Mouse (Mus musculus) MEL (cell line): Measurements from ENCODE around the gene Lzts2. TPM values are rescaled to one million over a fixed set of nuclear protein-coding genes. Genes with fewer than 3 reads are reported as not detected.

Source experiments
- DNase-seq: peaks from one replicate; pipeline ENCODE4 v3.0.0; 2011; ENCODE audit warnings: low read depth, low spot score
- H3K27ac ChIP-seq: 2 replicates; pipeline ENCODE4 v1.5.1; 2012; ENCODE audit warnings: low read depth, mild to moderate bottlenecking, control low read depth, low read length, moderate library complexity; ENCODE audit not compliant: control insufficient read depth
- H3K27me3 ChIP-seq, 2 experiments: fragments of 150-350 bp in 1 of 2; sonication (generic) in 1 of 2; 2 replicates each; pipeline ENCODE4 v1.6.1; 2012; ENCODE audit warnings: low read length in 2 of 2, mild to moderate bottlenecking in 2 of 2, improper control_type of control experiment in 1 of 2, moderate library complexity in 1 of 2; ENCODE audit not compliant: insufficient read depth in 2 of 2, control insufficient read depth in 1 of 2
- H3K36me3 ChIP-seq, 2 experiments: 2 replicates each; pipeline ENCODE4 v1.6.1; 2012 to 2014; ENCODE audit warnings: low read length in 2 of 2, improper control_type of control experiment in 1 of 2, inconsistent platforms in 1 of 2, mild to moderate bottlenecking in 1 of 2; ENCODE audit not compliant: insufficient read depth in 2 of 2, control insufficient read depth in 1 of 2
- H3K4me1 ChIP-seq, 2 experiments: fragments of 150-350 bp in 1 of 2; sonication (generic) in 1 of 2; 2 replicates each; pipeline ENCODE4 v1.6.1; 2012; ENCODE audit warnings: low read length in 2 of 2, improper control_type of control experiment in 1 of 2, mild to moderate bottlenecking in 1 of 2; ENCODE audit not compliant: insufficient read depth in 2 of 2, control insufficient read depth in 1 of 2
- H3K4me3 ChIP-seq, 2 experiments: fragments of 150-350 bp in 1 of 2; sonication (generic) in 1 of 2; 2 replicates each; pipeline ENCODE4 v1.5.1; 2012; ENCODE audit warnings: low read depth in 2 of 2, low read length in 2 of 2, mild to moderate bottlenecking in 2 of 2, moderate library complexity in 2 of 2, control low read depth in 1 of 2, improper control_type of control experiment in 1 of 2; ENCODE audit not compliant: control insufficient read depth in 1 of 2, insufficient read depth in 1 of 2
- H3K79me2 ChIP-seq: 2 replicates; pipeline ENCODE4 v1.6.1; 2012; ENCODE audit warnings: mild to moderate bottlenecking, low read length, moderate library complexity; ENCODE audit not compliant: control insufficient read depth, poor library complexity, insufficient read depth
- H3K9ac ChIP-seq: 2 replicates; pipeline ENCODE4 v1.6.1; 2012; ENCODE audit warnings: low read depth, mild to moderate bottlenecking, control low read depth, low read length, moderate library complexity; ENCODE audit not compliant: control insufficient read depth, poor library complexity, severe bottlenecking
- H3K9me3 ChIP-seq: fragments of 150-350 bp; sonication (generic); replicated peaks from 2 replicates; pipeline ENCODE4 v1.6.1; 2012; ENCODE audit warnings: mild to moderate bottlenecking, low read length, improper control_type of control experiment, moderate library complexity; ENCODE audit not compliant: insufficient read depth
- BHLHE40 ChIP-seq: IDR thresholded peaks from 2 replicates; pipeline ENCODE4 v1.6.1; 2012; ENCODE audit warnings: low read depth, mild to moderate bottlenecking, inconsistent platforms, low read length, improper control_type of control experiment, borderline replicate concordance
- CHD2 ChIP-seq: IDR thresholded peaks from 2 replicates; pipeline ENCODE4 v1.6.1; 2011; ENCODE audit warnings: low read length, improper control_type of control experiment
- CTCF ChIP-seq, 3 experiments: IDR thresholded peaks in 2 of 3; conservative IDR thresholded peaks in 1 of 3; 2 replicates each; pipeline ENCODE4 v1.5.1; 2011 to 2012; ENCODE audit warnings: low read length in 3 of 3, low read depth in 2 of 3, mild to moderate bottlenecking in 2 of 3, improper control_type of control experiment in 1 of 3, inconsistent platforms in 1 of 3, mixed read lengths in 1 of 3, moderate library complexity in 1 of 3; ENCODE audit not compliant: control insufficient read depth in 1 of 3, insufficient read depth in 1 of 3, poor library complexity in 1 of 3, severe bottlenecking in 1 of 3
- E2F4 ChIP-seq: IDR thresholded peaks from 2 replicates; pipeline ENCODE4 v1.6.1; 2011; ENCODE audit warnings: low read depth, low read length, improper control_type of control experiment, borderline replicate concordance
- ELF1 ChIP-seq: IDR thresholded peaks from 2 replicates; pipeline ENCODE4 v1.6.1; 2014; ENCODE audit warnings: low read depth, mild to moderate bottlenecking, inconsistent platforms, low read length, improper control_type of control experiment, moderate library complexity
- ETS1 ChIP-seq: IDR thresholded peaks from 2 replicates; pipeline ENCODE4 v1.6.1; 2012; ENCODE audit warnings: low read depth, mild to moderate bottlenecking, inconsistent platforms, low read length, improper control_type of control experiment, moderate library complexity
- GATA1 ChIP-seq: IDR thresholded peaks from 2 replicates; pipeline ENCODE4 v1.6.1; 2011; ENCODE audit warnings: low read depth, low read length, improper control_type of control experiment
- HCFC1 ChIP-seq: IDR thresholded peaks from 2 replicates; pipeline ENCODE4 v1.6.1; 2012; ENCODE audit warnings: low read depth, mild to moderate bottlenecking, inconsistent platforms, low read length, improper control_type of control experiment, moderate library complexity
- JUND ChIP-seq: IDR thresholded peaks from 2 replicates; pipeline ENCODE4 v1.6.1; 2011; ENCODE audit warnings: low read depth, mild to moderate bottlenecking, improper control_type of control experiment, low read length
- MAX ChIP-seq: IDR thresholded peaks from 2 replicates; pipeline ENCODE4 v1.6.1; 2011; ENCODE audit warnings: low read length, improper control_type of control experiment
- MYB ChIP-seq: IDR thresholded peaks from 2 replicates; pipeline ENCODE4 v1.6.1; 2011; ENCODE audit warnings: mild to moderate bottlenecking, low read depth, low read length, improper control_type of control experiment
- MYC ChIP-seq: IDR thresholded peaks from 2 replicates; pipeline ENCODE4 v1.6.1; 2011; ENCODE audit warnings: low read depth, mild to moderate bottlenecking, low read length, improper control_type of control experiment, moderate library complexity
- NELFE ChIP-seq: IDR thresholded peaks from 2 replicates; pipeline ENCODE4 v1.6.1; 2011; ENCODE audit warnings: low read depth, low read length, improper control_type of control experiment
- NRF1 ChIP-seq: IDR thresholded peaks from 2 replicates; pipeline ENCODE4 v1.6.1; 2014; ENCODE audit warnings: low read depth, mild to moderate bottlenecking, inconsistent platforms, low read length, improper control_type of control experiment, moderate library complexity; ENCODE audit not compliant: poor library complexity, insufficient read depth, severe bottlenecking
- POLR2A ChIP-seq, 2 experiments: IDR thresholded peaks; 2 replicates each; pipeline ENCODE4 v1.6.1; 2011 to 2012; ENCODE audit warnings: low read length in 2 of 2, mild to moderate bottlenecking in 2 of 2, control low read depth in 1 of 2, improper control_type of control experiment in 1 of 2, low read depth in 1 of 2, moderate library complexity in 1 of 2; ENCODE audit not compliant: control insufficient read depth in 1 of 2, insufficient read depth in 1 of 2, poor library complexity in 1 of 2
- POLR2AphosphoS2 ChIP-seq: IDR thresholded peaks from 2 replicates; pipeline ENCODE4 v1.6.1; 2011; ENCODE audit warnings: low read length, improper control_type of control experiment
- POLR2AphosphoS5 ChIP-seq: IDR thresholded peaks from 2 replicates; pipeline ENCODE4 v1.6.1; 2012; ENCODE audit warnings: low read depth, borderline replicate concordance, mild to moderate bottlenecking, inconsistent platforms, low read length, moderate library complexity, mixed read lengths
- RAD21 ChIP-seq: IDR thresholded peaks from 2 replicates; pipeline ENCODE4 v1.6.1; 2011; ENCODE audit warnings: mild to moderate bottlenecking, low read depth, low read length, improper control_type of control experiment
- RCOR1 ChIP-seq: IDR thresholded peaks from 2 replicates; pipeline ENCODE4 v1.6.1; 2012; ENCODE audit warnings: low read depth, mild to moderate bottlenecking, inconsistent platforms, low read length, improper control_type of control experiment
- SIN3A ChIP-seq: IDR thresholded peaks from 2 replicates; pipeline ENCODE4 v1.6.1; 2012; ENCODE audit warnings: low read length, improper control_type of control experiment, inconsistent platforms
- SMC3 ChIP-seq: IDR thresholded peaks from 2 replicates; pipeline ENCODE4 v1.6.1; 2011; ENCODE audit warnings: low read depth, low read length, improper control_type of control experiment
- TAL1 ChIP-seq: IDR thresholded peaks from 2 replicates; pipeline ENCODE4 v1.6.1; 2012; ENCODE audit warnings: mild to moderate bottlenecking, inconsistent platforms, low read length, moderate library complexity, mixed read lengths
- TBP ChIP-seq: IDR thresholded peaks from 2 replicates; pipeline ENCODE4 v1.8.0; 2011; ENCODE audit warnings: low read depth, low read length, improper control_type of control experiment
- TCF12 ChIP-seq: IDR thresholded peaks from 2 replicates; pipeline ENCODE4 v1.6.1; 2014; ENCODE audit warnings: low read depth, mild to moderate bottlenecking, inconsistent platforms, low read length, improper control_type of control experiment, moderate library complexity
- UBTF ChIP-seq: IDR thresholded peaks from 2 replicates; pipeline ENCODE4 v1.6.1; 2012; ENCODE audit warnings: low read depth, mild to moderate bottlenecking, inconsistent platforms, low read length, improper control_type of control experiment, moderate library complexity, borderline replicate concordance; ENCODE audit not compliant: insufficient read depth
- USF2 ChIP-seq, 2 experiments: IDR thresholded peaks; 2 replicates each; pipeline ENCODE4 v1.6.1; 2011 to 2012; ENCODE audit warnings: improper control_type of control experiment in 2 of 2, low read length in 2 of 2, borderline replicate concordance in 1 of 2, inconsistent platforms in 1 of 2, low read depth in 1 of 2, mild to moderate bottlenecking in 1 of 2; ENCODE audit not compliant: insufficient read depth in 1 of 2
- ZC3H11A ChIP-seq: IDR thresholded peaks from 2 replicates; pipeline ENCODE4 v1.6.1; 2012; ENCODE audit warnings: low read depth, mild to moderate bottlenecking, inconsistent platforms, low read length, improper control_type of control experiment
- ZKSCAN1 ChIP-seq: IDR thresholded peaks from 2 replicates; pipeline ENCODE4 v1.6.1; 2012; ENCODE audit warnings: low read depth, mild to moderate bottlenecking, inconsistent platforms, low read length, improper control_type of control experiment, moderate library complexity
- ZMIZ1 ChIP-seq: IDR thresholded peaks from 2 replicates; pipeline ENCODE4 v1.6.1; 2012; ENCODE audit warnings: low read depth, mild to moderate bottlenecking, inconsistent platforms, low read length, improper control_type of control experiment, moderate library complexity
- polyA plus RNA-seq, 2 experiments: library from polyadenylated mRNA; stranded (reverse) in 1 of 2; unstranded in 1 of 2; fragments of >175 nt in 1 of 2; fragments of >200 nt in 1 of 2; gene quantifications; 2 replicates each; pipeline versions ENCODE4 v1.2.1 to v1.2.4; 2012; ENCODE audit warnings: low replicate concordance in 2 of 2, low read depth in 1 of 2; ENCODE audit not compliant: insufficient read length in 2 of 2, insufficient read depth in 1 of 2, missing spikeins in 1 of 2
- total RNA-seq: library from RNA; depleted of rRNA; stranded (reverse); fragments of 300-350 nt; gene quantifications from 2 replicates; pipeline ENCODE4 v1.2.3, GENCODE M21; 2012

The Lzts2 gene
- total and polyA plus RNA-seq, 3 experiments = 4.0 to 13.1 TPM; not detected in 1

DNA sequence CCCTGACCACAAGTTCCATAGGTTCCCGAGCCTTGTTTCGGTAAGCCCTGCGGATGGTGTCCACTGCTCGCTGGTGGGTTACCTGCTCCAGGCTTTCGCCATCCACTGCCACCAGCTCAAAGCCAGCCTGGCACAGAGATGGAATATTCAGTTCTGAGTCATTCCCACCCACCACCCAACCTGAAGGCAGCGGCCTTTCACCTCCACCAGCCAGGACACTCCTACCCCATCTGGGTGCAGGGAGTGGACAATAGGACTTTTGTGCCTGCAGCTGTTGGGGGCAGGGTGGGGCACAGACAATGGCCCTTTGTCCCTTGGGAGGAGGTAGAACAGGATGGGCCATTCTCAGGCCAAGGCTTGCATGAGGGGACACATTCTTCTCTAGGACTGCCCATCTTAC is 13.6 kb downstream of the Lzts2 start:
- Histone ChIP-seq H3K36me3 (peaks cover 0 to 10% of the 10 kb centered on the region in 2 experiments; a peak in 2 of 4 replicates), H3K79me2 (no peaks in the 10 kb centered on the region), H3K27ac (no peak overlapping the region), H3K4me1 (peaks cover 8 to 19% of the 10 kb centered on the region in 2 experiments), H3K9ac (no peak overlapping the region), H3K9me3 (no peaks in the 10 kb centered on the region), H3K27me3 (no peaks in the 10 kb centered on the region), H3K4me3 (no peak overlapping the region)
- DNase-seq = no peak
- TF ChIP-seq MYB = no peak
- no peak for TF ChIP-seq MAX
- TF ChIP-seq JUND = no peak
- no peak for TF ChIP-seq BHLHE40
- TF ChIP-seq RCOR1 = no peak
- TF ChIP-seq ZC3H11A = no peak
- no peak for TF ChIP-seq USF2 (IDR thresholded peaks at IDR 0.05; ENCODE audit: borderline replicate concordance in 1 of 2, insufficient read depth in 1 of 2, low read depth in 1 of 2, low read length in 2 of 2)
- no peak for TF ChIP-seq SMC3
- TF ChIP-seq POLR2A (IDR thresholded peaks at IDR 0.05; ENCODE audit: control insufficient read depth in 1 of 2, insufficient read depth in 1 of 2, low read depth in 1 of 2, low read length in 2 of 2, poor library complexity in 1 of 2) = no peak
- TF ChIP-seq POLR2AphosphoS2 = no peak
- no peak for TF ChIP-seq TBP
- TF ChIP-seq ELF1 = no peak
- no peak for TF ChIP-seq NRF1
- no peak for TF ChIP-seq POLR2AphosphoS5
- no peak for TF ChIP-seq CHD2
- no peak for TF ChIP-seq SIN3A
- no peak for TF ChIP-seq TAL1

DNA sequence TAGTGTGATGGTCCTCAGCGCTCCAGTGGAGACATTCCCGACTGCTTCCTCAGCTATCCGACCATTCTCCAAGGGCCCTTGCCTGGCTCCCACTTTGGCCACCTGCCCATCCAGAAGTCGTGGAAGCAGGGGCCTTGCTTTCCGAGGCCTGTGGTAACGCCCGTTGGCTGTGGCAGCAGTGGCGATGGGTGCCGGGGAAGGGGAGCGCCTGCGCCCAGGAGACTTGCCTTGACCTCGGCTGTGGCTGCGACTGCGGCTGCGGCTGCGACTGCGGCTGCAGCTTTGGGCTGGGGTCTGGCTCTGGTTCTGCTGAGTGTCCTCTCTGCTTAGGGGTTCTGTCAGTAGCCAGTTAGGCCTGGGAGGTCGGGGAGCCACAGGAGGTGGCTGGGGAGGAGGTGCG is 14.5 kb downstream of the Lzts2 start:
- TF ChIP-seq BHLHE40 (no peak), MYB (no peak), ZMIZ1 (no peak), JUND (no peak), ZKSCAN1 (no peak), HCFC1 (no peak), RAD21 (no peak), GATA1 (no peak), ETS1 (no peak), RCOR1 (no peak), SIN3A (no peak), CHD2 (no peak), MAX (no peak), TCF12 (no peak), NELFE (no peak), UBTF (no peak), MYC (no peak), E2F4 (no peak), CTCF (IDR thresholded peaks at IDR 0.05 in 2 of 3, conservative IDR thresholded peaks at IDR 0.05 in 1 of 3; ENCODE audit: control insufficient read depth in 1 of 3, insufficient read depth in 1 of 3, low read depth in 2 of 3, low read length in 3 of 3, poor library complexity in 1 of 3, severe bottlenecking in 1 of 3) (no peak)
- Histone ChIP-seq H3K4me3 (no peak overlapping the region), H3K36me3 (peaks cover 0 to 10% of the 10 kb centered on the region in 2 experiments; a peak in 2 of 4 replicates), H3K4me1 (peaks cover 8 to 22% of the 10 kb centered on the region in 2 experiments), H3K79me2 (no peaks in the 10 kb centered on the region), H3K27ac (no peak overlapping the region), H3K9ac (no peak overlapping the region), H3K27me3 (no peaks in the 10 kb centered on the region), H3K9me3 (no peaks in the 10 kb centered on the region)
- DNase-seq = no peak
